Mouse (Mus musculus): ENCODE data around the gene Myom3. TPM values are rescaled to one million over a fixed set of nuclear protein-coding genes. Genes with fewer than 3 reads are reported as not detected.

The Myom3 gene
- polyA plus RNA-seq (2015; fragmentation: Nextera tagmentation; extraction: Ambion mirVana) = 0.27 and 1.5 TPM in 2 replicates

DNA sequence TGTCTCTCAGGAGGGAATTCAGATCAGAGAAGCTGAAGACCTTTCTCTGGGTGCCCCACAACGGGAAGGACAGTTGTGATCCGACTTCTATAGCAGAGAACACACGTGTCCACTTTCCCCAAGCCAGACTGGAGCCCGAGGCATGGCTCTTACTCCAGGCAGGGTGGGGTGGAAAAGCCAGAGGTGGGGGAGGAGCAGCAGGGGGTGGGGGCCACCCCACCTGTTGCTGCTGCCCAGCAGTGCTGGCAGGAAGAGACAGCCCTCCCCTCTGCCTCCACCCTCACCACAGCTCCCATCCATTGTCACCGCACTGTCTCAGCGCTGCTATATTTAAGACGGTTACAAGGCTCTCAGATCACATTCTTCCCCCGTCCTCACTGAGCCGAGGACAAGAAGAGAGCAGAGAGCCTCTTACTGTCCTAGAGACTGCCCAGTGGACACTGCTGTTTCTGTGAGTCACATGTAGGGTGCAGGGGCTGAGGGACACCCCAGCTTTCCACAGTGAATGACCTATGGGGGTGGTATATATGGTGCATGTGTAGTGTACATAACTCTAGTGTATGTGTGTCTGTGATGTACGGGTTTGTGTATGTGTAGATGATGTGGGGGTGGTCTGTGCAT, at the start of gene Myom3:
Gene Myom3, plus strand, starts transcription at position 360 of the 621 bp plus-strand sequence.

DNA sequence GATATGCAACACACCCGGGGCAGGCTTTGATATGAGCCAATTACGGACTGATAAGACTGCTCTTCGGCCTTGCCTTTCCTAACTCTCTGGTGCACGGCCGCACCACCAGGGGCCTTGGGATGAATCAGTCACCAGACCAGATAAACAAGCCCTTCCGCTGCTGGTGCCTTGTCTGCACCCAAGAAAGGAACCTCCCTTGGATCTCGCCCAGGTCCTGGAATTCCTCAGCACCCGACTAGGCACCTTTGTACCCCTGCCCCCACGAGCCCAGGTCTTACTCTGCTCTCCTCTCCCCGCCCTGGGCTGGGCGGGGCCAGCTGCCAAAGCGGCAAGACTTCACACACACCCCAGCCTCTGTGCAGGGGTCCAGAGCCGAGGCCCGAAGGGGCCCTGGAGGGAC, 31.7 kb upstream of the Myom3 start, which contains the start of gene Il22ra1:
Gene Il22ra1, plus strand, starts transcription at position 356 of the 400 bp plus-strand sequence.

DNA sequence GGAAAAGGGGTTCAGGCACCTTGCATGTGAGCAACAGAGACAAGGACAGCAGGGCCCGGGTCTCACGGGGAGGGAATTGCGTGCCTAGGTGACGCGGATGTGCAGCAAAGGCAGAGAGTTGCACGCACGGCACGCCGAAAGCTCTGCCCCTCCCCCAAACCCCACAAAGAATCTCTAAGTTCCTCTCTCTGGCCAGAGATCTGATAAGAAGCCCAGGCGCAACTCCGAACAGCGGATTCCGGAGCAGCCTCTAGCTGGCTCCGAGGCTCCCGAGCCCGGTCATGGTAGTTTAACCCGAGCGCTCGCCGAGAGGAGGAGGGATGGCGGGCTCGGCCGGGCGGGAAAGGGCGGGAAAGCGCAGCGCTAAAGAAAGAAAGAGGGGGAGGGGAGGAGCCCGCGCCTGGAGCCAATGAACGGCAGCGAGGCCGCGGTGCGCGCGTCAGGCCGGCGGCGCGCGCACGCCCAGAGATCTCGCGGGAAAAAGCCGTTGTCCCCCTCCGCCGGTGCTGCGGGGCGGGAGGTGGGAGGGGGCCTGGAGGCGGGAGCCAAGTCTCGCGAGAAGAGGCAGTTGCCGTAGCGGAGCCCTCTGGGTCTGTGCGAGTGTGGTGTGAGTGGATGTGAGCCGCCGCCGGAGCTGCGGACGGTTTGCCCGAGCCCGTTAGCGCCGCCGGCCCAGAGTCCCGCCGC, 96.2 kb downstream of the Myom3 start, which contains the start of gene Srsf10:
Gene Srsf10, plus strand, starts transcription at position 212 of the 687 bp plus-strand sequence.

Other genes starting within 250 kb of the Myom3 start
- 0.06 and 0.12 TPM in 2 replicates for gene Grhl3, start 186.1 kb upstream of the Myom3 start, polyA plus RNA-seq (2015; fragmentation: Nextera tagmentation; extraction: Ambion mirVana)
- gene Ifnlr1, start 73.4 kb upstream of the Myom3 start, polyA plus RNA-seq (2015; fragmentation: Nextera tagmentation; extraction: Ambion mirVana) = 0.11 and 0.23 TPM in 2 replicates
- 0.33 and 0.75 TPM in 2 replicates for gene Il22ra1, start 31.5 kb upstream of the Myom3 start, polyA plus RNA-seq (2015; fragmentation: Nextera tagmentation; extraction: Ambion mirVana)
- 127 and 184 TPM in 2 replicates for gene Srsf10, start 96.0 kb downstream of the Myom3 start, polyA plus RNA-seq (2015; fragmentation: Nextera tagmentation; extraction: Ambion mirVana)
- 142 and 194 TPM in 2 replicates for gene Pnrc2, start 114.1 kb downstream of the Myom3 start, polyA plus RNA-seq (2015; fragmentation: Nextera tagmentation; extraction: Ambion mirVana)
- 0.80 and 1.6 TPM in 2 replicates for gene Cnr2, start 135.7 kb downstream of the Myom3 start, polyA plus RNA-seq (2015; fragmentation: Nextera tagmentation; extraction: Ambion mirVana)
- 75.5 and 87.5 TPM in 2 replicates for gene Fuca1, start 161.0 kb downstream of the Myom3 start, polyA plus RNA-seq (2015; fragmentation: Nextera tagmentation; extraction: Ambion mirVana)
- 77.8 and 87.6 TPM in 2 replicates for gene Hmgcl, start 186.7 kb downstream of the Myom3 start, polyA plus RNA-seq (2015; fragmentation: Nextera tagmentation; extraction: Ambion mirVana)
- gene Gale, start 204.0 kb downstream of the Myom3 start, polyA plus RNA-seq (2015; fragmentation: Nextera tagmentation; extraction: Ambion mirVana) = 11.1 and 13.1 TPM in 2 replicates
- gene Lypla2, start 212.9 kb downstream of the Myom3 start, polyA plus RNA-seq (2015; fragmentation: Nextera tagmentation; extraction: Ambion mirVana) = 60.9 and 77.5 TPM in 2 replicates
- 41.3 and 53.7 TPM in 2 replicates for gene Pithd1, start 227.5 kb downstream of the Myom3 start, polyA plus RNA-seq (2015; fragmentation: Nextera tagmentation; extraction: Ambion mirVana)

Data from adrenal gland, postnatal 0 days (tissue).